Mouse (Mus musculus) naive thymus-derived CD4-positive, alpha-beta T cell, adult 2 months (primary cell): Measurements from ENCODE around the gene Kdm4a.

Experiments used
- DNase-seq: peaks from one replicate; pipeline ENCODE4 v3.0.0-alpha.2; 2011; ENCODE audit warnings: low read depth

The Kdm4a gene

GRCm38 (mm10) chr4:118154889-118155288, 25.0 kb downstream of the Kdm4a start:
- DNase-seq: no peak

GRCm38 (mm10) chr4:118152020-118152785, 27.6 kb downstream of the Kdm4a start:
- no peak for DNase-seq

- no peak for DNase-seq
Observed at GRCm38 (mm10) chr4:118150804-118151203, 29.0 kb downstream of the Kdm4a start.

GRCm38 (mm10) chr4:118149956-118150680, 29.7 kb downstream of the Kdm4a start:
- no peak for DNase-seq

- no peak for DNase-seq
Observed at GRCm38 (mm10) chr4:118149055-118149576, 30.7 kb downstream of the Kdm4a start.

- DNase-seq: no peak
Observed at GRCm38 (mm10) chr4:118148317-118148687, 31.5 kb downstream of the Kdm4a start.

- DNase-seq: no peak
Observed at GRCm38 (mm10) chr4:118147547-118148316, 32.1 kb downstream of the Kdm4a start.

- DNase-seq: no peak
Observed at GRCm38 (mm10) chr4:118147090-118147489, 32.8 kb downstream of the Kdm4a start.

GRCm38 (mm10) chr4:118144324-118144723, 35.5 kb downstream of the Kdm4a start:
- no peak for DNase-seq

GRCm38 (mm10) chr4:118143679-118144078, 36.2 kb downstream of the Kdm4a start:
- DNase-seq: no peak

GRCm38 (mm10) chr4:118141511-118141910, 38.3 kb downstream of the Kdm4a start:
- no peak for DNase-seq

GRCm38 (mm10) chr4:118138891-118139290, 41.0 kb downstream of the Kdm4a start:
- DNase-seq: no peak

- DNase-seq: no peak
Observed at GRCm38 (mm10) chr4:118137857-118138256, 42.0 kb downstream of the Kdm4a start.

- no peak for DNase-seq
Observed at GRCm38 (mm10) chr4:118137311-118137710, 42.5 kb downstream of the Kdm4a start.

- DNase-seq: no peak
Observed at GRCm38 (mm10) chr4:118135414-118135813, 44.4 kb downstream of the Kdm4a start.

GRCm38 (mm10) chr4:118134485-118135365, 45.1 kb downstream of the Kdm4a start, which contains the start of gene St3gal3:
TSS of gene St3gal3 (minus strand) at chr4:118134914.
- DNase-seq: peak; percentile 78

- no peak for DNase-seq
Observed at GRCm38 (mm10) chr4:118131329-118131728, 48.5 kb downstream of the Kdm4a start.

GRCm38 (mm10) chr4:118123030-118123704, 56.7 kb downstream of the Kdm4a start:
- DNase-seq: no peak

GRCm38 (mm10) chr4:118122078-118122477, 57.8 kb downstream of the Kdm4a start:
- DNase-seq: no peak

GRCm38 (mm10) chr4:118117565-118117964, 62.3 kb downstream of the Kdm4a start:
- DNase-seq: no peak

GRCm38 (mm10) chr4:118116098-118116497, 63.7 kb downstream of the Kdm4a start:
- no peak for DNase-seq
